Mouse (Mus musculus): Measurements from ENCODE around the gene Calcoco1. TPM values are rescaled to one million over a fixed set of nuclear protein-coding genes. Genes with fewer than 3 reads are reported as not detected.
A peak's percentile ranks its signal among the peaks of the same experiment; 100 is the strongest.
"Not testable (repeated sequence)": the region's sequence is repeated elsewhere in the genome, so short reads cannot be mapped to it uniquely, and the experiment has no call there.

Calcoco1 gene
- total and polyA plus RNA-seq, 2 experiments from 2014 or later: 30.3 to 32.4 TPM

DNA sequence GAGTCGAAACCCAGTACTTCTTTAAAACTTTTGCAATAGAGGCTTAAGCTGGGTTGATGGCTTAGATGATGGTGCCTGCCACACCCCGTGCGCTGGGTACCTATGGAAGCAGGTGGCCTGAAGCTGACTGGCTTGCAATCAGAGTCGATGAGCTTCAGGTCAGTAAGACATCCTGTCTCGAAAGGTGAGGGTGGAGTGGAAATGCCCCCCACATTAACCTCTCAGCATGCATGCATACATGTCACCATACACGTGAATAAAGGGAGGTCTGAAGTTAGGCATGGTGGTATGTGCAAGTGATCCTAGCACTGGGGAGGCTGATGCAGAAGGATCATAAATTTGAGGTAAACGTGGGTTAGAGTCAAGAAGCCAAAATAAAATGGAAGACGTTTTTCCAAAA lies 52.4 kb downstream of the Calcoco1 start:
- H3K9me3 ChIP-seq (ENCODE audit: low read length): no peaks in the 10 kb centered on the region
- no peak for ATAC-seq
- H3K4me1 ChIP-seq (ENCODE audit: insufficient read depth, low read length): peaks cover 19% of the 10 kb centered on the region
- H3K27ac ChIP-seq: 0 out of 2 replicates have a peak overlapping the region, but pooled peaks have one; percentile 95
- 86% methylated on average over 8 of the region's 8 CpGs for WGBS
- no peak for TF ChIP-seq CTCF (IDR thresholded peaks at IDR 0.05; ENCODE audit: low read depth)
- H3K27me3 ChIP-seq (ENCODE audit: insufficient read depth, low read length): no peaks in the 10 kb centered on the region
- no peak for DNase-seq (ENCODE audit: low spot score)
- no peak overlapping the region for H3K9ac ChIP-seq (replicated peaks; ENCODE audit: low read length)
- H3K4me2 ChIP-seq (ENCODE audit: low read depth, low read length): peak overlapping the region; percentile 83
- H3K4me3 ChIP-seq (ENCODE audit: low read length): no peak overlapping the region; the same call in 1 of the 2 replicates
- H3K36me3 ChIP-seq (ENCODE audit: insufficient read depth, low read length): peaks cover 14% of the 10 kb centered on the region

DNA sequence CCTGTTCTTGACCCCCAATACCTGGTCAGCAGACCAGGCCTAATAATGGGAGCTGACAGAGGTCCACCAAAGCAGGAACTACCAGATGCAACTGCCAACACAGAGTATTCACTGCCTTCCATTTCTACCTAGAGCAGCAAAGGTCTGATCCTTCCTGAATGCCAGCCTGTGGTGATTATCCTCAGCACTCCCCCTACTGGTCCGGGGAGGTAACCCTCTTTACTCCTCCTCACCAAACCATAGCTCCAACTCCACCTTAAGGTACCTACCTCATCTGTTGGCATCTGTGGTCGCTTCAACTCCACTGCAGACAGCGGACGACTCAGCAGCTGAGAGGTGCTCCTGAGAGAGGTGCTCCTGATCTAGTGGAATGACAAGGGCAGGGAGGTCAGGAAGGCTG lies 56.5 kb downstream of the Calcoco1 start:
- no peak overlapping the region for H3K4me3 ChIP-seq (ENCODE audit: low read length)
- no peaks in the 10 kb centered on the region for H3K9me3 ChIP-seq (ENCODE audit: low read length)
- H3K27ac ChIP-seq: no peak overlapping the region
- no peak overlapping the region for H3K4me2 ChIP-seq (ENCODE audit: low read depth, low read length)
- ATAC-seq: no peak
- 53% methylated on average over 4 of the region's 4 CpGs for WGBS
- TF ChIP-seq CTCF (IDR thresholded peaks at IDR 0.05; ENCODE audit: low read depth): peak; percentile 79
- H3K4me1 ChIP-seq (ENCODE audit: insufficient read depth, low read length): peaks cover 7% of the 10 kb centered on the region; the same call in 1 of the 2 replicates
- H3K9ac ChIP-seq (replicated peaks; ENCODE audit: low read length): no peak overlapping the region
- H3K36me3 ChIP-seq (ENCODE audit: insufficient read depth, low read length): peaks cover 37% of the 10 kb centered on the region
- H3K27me3 ChIP-seq (ENCODE audit: insufficient read depth, low read length): no peaks in the 10 kb centered on the region
- DNase-seq (ENCODE audit: low spot score): peak; percentile 51

DNA sequence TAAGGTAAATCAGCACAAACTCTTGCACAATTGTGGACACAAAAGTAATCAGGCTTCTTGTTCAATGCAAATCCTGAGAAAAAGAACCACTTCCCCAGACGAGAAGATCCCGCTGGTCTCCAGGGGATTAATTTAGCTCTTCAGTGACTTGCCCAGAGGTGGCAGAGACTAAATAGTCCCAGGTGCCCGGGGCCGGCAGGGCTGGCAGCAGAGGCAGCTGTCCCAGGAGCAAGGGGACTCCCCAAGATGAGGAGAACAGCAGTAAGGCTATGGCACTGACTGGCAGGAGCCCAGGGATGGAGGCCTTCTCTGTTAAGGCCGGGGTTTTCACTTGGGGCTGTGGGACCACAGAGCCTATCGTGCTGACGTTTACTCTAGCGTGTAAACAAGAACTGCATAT lies 58.2 kb downstream of the Calcoco1 start:
- ATAC-seq (no peak), DNase-seq (ENCODE audit: low spot score) (no peak)
- H3K27ac ChIP-seq: no peak overlapping the region
- no peak overlapping the region for H3K9ac ChIP-seq (replicated peaks; ENCODE audit: low read length)
- H3K27me3 ChIP-seq (ENCODE audit: insufficient read depth, low read length): no peaks in the 10 kb centered on the region
- no peaks in the 10 kb centered on the region for H3K4me1 ChIP-seq (ENCODE audit: insufficient read depth, low read length)
- no peak overlapping the region for H3K4me3 ChIP-seq (ENCODE audit: low read length)
- WGBS: 85% methylated on average over 8 of the region's 8 CpGs
- peaks cover 37% of the 10 kb centered on the region for H3K36me3 ChIP-seq (ENCODE audit: insufficient read depth, low read length)
- H3K9me3 ChIP-seq (ENCODE audit: low read length): no peaks in the 10 kb centered on the region
- H3K4me2 ChIP-seq (ENCODE audit: low read depth, low read length): no peak overlapping the region
- TF ChIP-seq CTCF (IDR thresholded peaks at IDR 0.05; ENCODE audit: low read depth): no peak

DNA sequence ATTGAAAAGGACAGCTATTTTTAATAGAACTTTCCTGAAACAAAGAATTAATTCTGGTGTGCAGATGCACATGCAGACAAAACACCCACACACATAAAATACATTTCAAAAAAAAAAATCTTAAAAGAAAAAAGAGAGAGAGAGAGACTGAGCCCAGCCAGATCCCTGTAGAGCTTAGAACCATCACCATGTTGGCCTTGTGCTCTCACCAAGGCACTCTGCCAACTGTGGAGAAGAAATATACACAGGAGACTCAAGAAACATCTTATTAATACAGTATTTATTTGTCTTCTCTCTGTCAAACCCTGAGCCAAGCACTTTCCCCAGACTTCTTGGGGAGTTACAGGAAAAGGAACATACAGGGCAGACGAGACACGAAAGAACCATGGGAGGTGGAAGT lies 59.4 kb downstream of the Calcoco1 start:
- H3K36me3 ChIP-seq (ENCODE audit: insufficient read depth, low read length): peaks cover 37% of the 10 kb centered on the region
- no CpG with 5 or more reads among the region's 2 CpGs for WGBS
- not testable (repeated sequence) for H3K4me1 ChIP-seq (ENCODE audit: insufficient read depth, low read length); H3K27ac ChIP-seq; H3K4me2 ChIP-seq (ENCODE audit: low read depth, low read length); DNase-seq (ENCODE audit: low spot score); H3K9ac ChIP-seq (replicated peaks; ENCODE audit: low read length); H3K27me3 ChIP-seq (ENCODE audit: insufficient read depth, low read length); H3K4me3 ChIP-seq (ENCODE audit: low read length); H3K9me3 ChIP-seq (ENCODE audit: low read length); ATAC-seq

DNA sequence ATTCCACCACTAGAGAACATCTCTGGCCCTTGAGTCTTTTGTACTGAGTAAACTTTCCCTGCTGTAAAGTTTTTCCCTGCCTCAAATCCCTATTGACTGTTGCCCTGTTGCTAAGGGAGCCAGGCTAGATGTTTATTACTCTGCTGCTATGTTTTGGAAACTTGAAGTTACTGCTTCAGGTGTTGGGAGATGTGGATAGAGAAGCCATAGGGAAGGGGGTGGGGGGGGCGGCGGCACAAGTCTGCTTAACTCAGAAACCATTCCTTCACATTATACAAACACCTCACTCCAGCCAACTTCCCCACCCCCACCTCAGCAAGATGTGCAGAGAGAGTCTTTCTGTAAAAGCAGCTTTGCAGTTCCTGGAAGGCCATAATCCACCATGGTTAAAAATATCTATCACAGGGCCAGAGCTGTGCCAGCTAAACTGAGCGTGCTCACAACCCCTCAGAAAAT lies 64.0 kb downstream of the Calcoco1 start:
- DNase-seq (ENCODE audit: low spot score) (no peak), ATAC-seq (no peak)
- Histone ChIP-seq H3K9ac (replicated peaks; ENCODE audit: low read length) (no peak overlapping the region), H3K27me3 (ENCODE audit: insufficient read depth, low read length) (no peaks in the 10 kb centered on the region), H3K4me1 (ENCODE audit: insufficient read depth, low read length) (0 out of 2 replicates have a peak, but pooled peaks cover 3% of the 10 kb centered on the region), H3K27ac (peak overlapping the region; percentile 65; the same call in 1 of the 2 replicates), H3K4me3 (ENCODE audit: low read length) (no peak overlapping the region), H3K36me3 (ENCODE audit: insufficient read depth, low read length) (peaks cover 10% of the 10 kb centered on the region), H3K9me3 (ENCODE audit: low read length) (no peaks in the 10 kb centered on the region), H3K4me2 (ENCODE audit: low read depth, low read length) (no peak overlapping the region)
- WGBS: 63% methylated on average over 3 of the region's 3 CpGs
- TF ChIP-seq CTCF (IDR thresholded peaks at IDR 0.05; ENCODE audit: low read depth): no peak

MicroRNAs within 50 kb of the gene (microRNA counts, 519-probe panel; counts per million panel counts)
- not detected for microRNA mmu-miR-688

Small RNA genes lying within 50 kb of the gene (microRNA-seq; reads per million reads assigned to microRNA genes)
- 0.18 to 0.36 reads per million in 2 experiments for gene Mir688

Other genes starting within 250 kb of the Calcoco1 start
- gene Gm10337, start 218.5 kb downstream of the Calcoco1 start, total RNA-seq (2014; rRNA removed): not detected in 2 replicates
- 2.7 and 7.3 TPM in 2 replicates for gene Gm10337, start 218.5 kb downstream of the Calcoco1 start, polyA plus RNA-seq (2015; fragmentation: Nextera tagmentation; extraction: Ambion mirVana)
- 68.2 and 86.1 TPM in 2 replicates for gene Map3k12, start 205.1 kb downstream of the Calcoco1 start, total RNA-seq (2014; rRNA removed)
- gene Map3k12, start 205.1 kb downstream of the Calcoco1 start, polyA plus RNA-seq (2015; fragmentation: Nextera tagmentation; extraction: Ambion mirVana): 41.2 and 42.0 TPM in 2 replicates
- 69.9 and 91.1 TPM in 2 replicates for gene Tarbp2, start 204.0 kb downstream of the Calcoco1 start, total RNA-seq (2014; rRNA removed)
- 97.2 and 99.5 TPM in 2 replicates for gene Tarbp2, start 204.0 kb downstream of the Calcoco1 start, polyA plus RNA-seq (2015; fragmentation: Nextera tagmentation; extraction: Ambion mirVana)
- gene Npff, start 197.2 kb downstream of the Calcoco1 start, total RNA-seq (2014; rRNA removed): 4.6 and 13.9 TPM in 2 replicates
- 3.1 and 5.4 TPM in 2 replicates for gene Npff, start 197.2 kb downstream of the Calcoco1 start, polyA plus RNA-seq (2015; fragmentation: Nextera tagmentation; extraction: Ambion mirVana)
- gene Gm28047, start 97.1 kb downstream of the Calcoco1 start, total RNA-seq (2014; rRNA removed): not detected in 2 replicates
- 1.1 TPM in 1 of 2 replicates, not detected in the other for gene Gm28047, start 97.1 kb downstream of the Calcoco1 start, polyA plus RNA-seq (2015; fragmentation: Nextera tagmentation; extraction: Ambion mirVana)
- gene Atf7, start 96.7 kb downstream of the Calcoco1 start, total RNA-seq (2014; rRNA removed): 8.6 and 15.0 TPM in 2 replicates
- 12.5 and 13.5 TPM in 2 replicates for gene Atf7, start 96.7 kb downstream of the Calcoco1 start, polyA plus RNA-seq (2015; fragmentation: Nextera tagmentation; extraction: Ambion mirVana)
- gene Atp5g2, start 49.8 kb downstream of the Calcoco1 start, total RNA-seq (2014; rRNA removed): 148 and 610 TPM in 2 replicates
- gene Atp5g2, start 49.8 kb downstream of the Calcoco1 start, polyA plus RNA-seq (2015; fragmentation: Nextera tagmentation; extraction: Ambion mirVana): 60.5 and 66.5 TPM in 2 replicates
- not detected in 2 replicates for gene Hoxc13, start 198.9 kb upstream of the Calcoco1 start, total RNA-seq (2014; rRNA removed)
- gene Hoxc13, start 198.9 kb upstream of the Calcoco1 start, polyA plus RNA-seq (2015; fragmentation: Nextera tagmentation; extraction: Ambion mirVana): not detected in 2 replicates
- gene Hoxc12, start 214.6 kb upstream of the Calcoco1 start, total RNA-seq (2014; rRNA removed): not detected in 2 replicates
- gene Hoxc12, start 214.6 kb upstream of the Calcoco1 start, polyA plus RNA-seq (2015; fragmentation: Nextera tagmentation; extraction: Ambion mirVana): not detected in 2 replicates
- gene Hoxc11, start 232.2 kb upstream of the Calcoco1 start, total RNA-seq (2014; rRNA removed): not detected in 2 replicates
- gene Hoxc11, start 232.2 kb upstream of the Calcoco1 start, polyA plus RNA-seq (2015; fragmentation: Nextera tagmentation; extraction: Ambion mirVana): not detected in 2 replicates
- gene Hoxc10, start 244.6 kb upstream of the Calcoco1 start, total RNA-seq (2014; rRNA removed): not detected in 2 replicates
- not detected in 2 replicates for gene Hoxc10, start 244.6 kb upstream of the Calcoco1 start, polyA plus RNA-seq (2015; fragmentation: Nextera tagmentation; extraction: Ambion mirVana)
- 5.4 and 8.7 TPM in 2 replicates for gene Hoxc5, start 245.3 kb upstream of the Calcoco1 start, total RNA-seq (2014; rRNA removed)
- gene Hoxc5, start 245.3 kb upstream of the Calcoco1 start, polyA plus RNA-seq (2015; fragmentation: Nextera tagmentation; extraction: Ambion mirVana): 6.4 and 7.3 TPM in 2 replicates

Measured in hindbrain, postnatal 0 days (tissue).